Mouse (Mus musculus): ENCODE results near the gene Brat1.
A peak's percentile ranks its signal among the peaks of the same experiment; 100 is the strongest.

Gene Brat1

DNA sequence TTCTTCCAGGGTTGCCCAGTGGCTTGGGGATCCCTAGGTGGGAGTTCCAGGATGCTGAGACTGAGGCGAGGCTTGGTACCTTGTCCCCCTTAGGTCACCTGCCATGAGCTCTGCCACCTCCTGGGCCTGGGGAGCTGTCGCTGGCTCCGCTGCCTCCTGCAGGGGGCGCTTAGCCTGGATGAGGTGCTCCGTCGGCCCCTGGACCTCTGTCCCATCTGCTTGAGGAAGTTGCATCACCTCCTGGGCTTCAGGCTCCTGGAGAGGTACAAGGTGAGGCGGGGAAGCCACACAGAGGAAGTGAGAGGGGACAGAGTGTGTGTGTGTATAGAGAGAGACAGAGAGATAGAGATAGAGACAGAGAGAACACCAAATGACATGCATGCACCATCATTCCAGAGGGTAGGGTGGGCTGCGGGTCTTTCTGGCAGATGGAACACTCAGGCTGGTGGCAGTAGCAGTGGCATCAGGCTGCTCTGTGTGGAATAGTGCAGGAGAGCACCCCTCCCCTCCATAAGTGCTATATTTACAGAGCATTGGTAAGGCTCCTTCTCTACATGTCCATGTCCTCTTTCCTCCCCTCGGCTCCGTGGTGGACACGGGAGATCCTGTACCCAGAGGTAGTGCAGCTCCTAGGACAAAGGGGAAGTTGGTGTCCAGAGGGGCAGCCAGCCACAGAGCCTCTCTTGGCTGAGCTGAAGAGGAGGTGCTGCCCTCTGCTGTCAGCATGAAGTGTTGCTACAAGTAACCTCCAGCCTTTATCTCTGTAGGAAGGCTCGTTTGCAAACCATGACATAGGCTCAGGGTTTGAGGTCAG, 44.5 kb downstream of the Brat1 start:
- peak; percentile 90 to 91 for DNase-seq

DNA sequence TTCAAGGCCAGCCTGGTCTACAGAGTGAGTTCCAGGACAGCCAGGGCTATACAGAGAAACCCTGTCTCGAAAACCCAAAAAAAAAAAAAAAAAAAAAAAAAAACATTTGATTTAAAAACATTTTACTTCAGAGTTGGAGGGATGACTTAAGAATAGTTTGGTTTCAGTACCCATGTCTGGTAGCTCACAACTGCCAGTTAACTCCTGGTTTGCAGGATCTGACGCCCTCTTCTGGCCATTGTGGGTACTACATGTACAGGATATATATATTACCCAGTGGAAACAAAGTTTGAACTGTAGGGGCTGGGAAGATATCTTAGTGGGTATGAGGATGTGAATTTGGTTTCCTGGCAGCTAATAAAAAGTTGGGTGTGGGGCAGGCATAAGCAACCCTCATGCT, 46.1 kb downstream of the Brat1 start:
- peak; percentile 60 to 72 for DNase-seq

DNA sequence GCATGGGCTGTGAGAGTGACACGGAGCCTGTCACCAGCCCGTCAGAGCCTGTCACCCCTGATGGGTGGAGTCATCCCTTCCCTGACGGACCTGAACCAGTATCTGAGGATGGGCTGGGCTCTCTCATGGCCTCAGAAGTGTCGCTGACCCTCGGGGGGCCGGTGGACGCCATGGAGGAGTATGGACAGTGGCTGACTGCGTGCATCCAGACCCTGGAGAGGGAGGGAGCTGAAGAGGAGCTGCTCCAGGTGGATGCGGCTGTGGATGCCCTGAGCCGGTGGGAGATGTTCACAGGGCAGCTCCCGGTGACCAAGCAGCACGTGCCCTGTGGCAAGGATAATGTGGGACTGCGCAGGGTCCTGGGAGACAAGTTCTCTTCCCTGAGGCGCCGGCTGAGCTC, 47.2 kb downstream of the Brat1 start:
- DNase-seq: no peak

DNA sequence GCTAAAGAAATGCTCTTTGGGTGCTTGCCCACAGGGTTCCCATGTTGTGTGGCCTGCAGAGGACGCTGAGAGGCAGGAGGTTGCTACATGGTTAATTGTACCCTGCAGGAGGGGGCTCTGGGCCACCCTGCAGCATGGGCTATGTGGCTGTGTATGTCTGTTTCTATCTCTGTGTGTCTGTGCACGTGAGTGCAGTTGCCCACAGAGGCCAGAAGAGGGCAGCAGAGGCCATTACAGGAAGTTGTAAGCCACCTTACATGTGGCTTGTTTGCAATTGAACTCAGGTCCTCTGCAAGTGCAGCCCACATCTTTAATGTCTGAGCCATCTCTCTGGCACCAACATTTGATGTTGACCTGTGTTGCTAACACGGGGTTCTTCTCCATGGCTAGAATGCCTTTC, 47.8 kb downstream of the Brat1 start:
- no peak for DNase-seq

DNA sequence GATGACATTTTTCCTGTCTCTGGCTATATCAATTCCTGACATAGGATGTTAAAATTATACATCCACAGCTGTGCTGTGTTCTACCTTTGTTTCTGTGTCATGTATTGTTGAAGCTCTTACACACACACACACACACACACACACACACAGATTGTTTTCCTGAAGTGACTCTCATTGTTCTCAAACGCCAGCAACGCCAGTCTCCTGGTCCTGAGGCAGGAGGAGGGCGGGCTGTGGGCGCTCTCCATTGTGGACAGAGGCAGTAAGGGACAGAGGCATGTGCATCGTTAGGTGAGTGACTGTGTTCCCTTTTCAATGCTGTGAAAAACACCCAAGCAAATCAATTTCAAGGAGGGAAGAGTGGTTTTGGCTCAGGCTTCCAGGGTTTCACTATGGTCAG, 48.4 kb downstream of the Brat1 start:
- DNase-seq: no peak

DNA sequence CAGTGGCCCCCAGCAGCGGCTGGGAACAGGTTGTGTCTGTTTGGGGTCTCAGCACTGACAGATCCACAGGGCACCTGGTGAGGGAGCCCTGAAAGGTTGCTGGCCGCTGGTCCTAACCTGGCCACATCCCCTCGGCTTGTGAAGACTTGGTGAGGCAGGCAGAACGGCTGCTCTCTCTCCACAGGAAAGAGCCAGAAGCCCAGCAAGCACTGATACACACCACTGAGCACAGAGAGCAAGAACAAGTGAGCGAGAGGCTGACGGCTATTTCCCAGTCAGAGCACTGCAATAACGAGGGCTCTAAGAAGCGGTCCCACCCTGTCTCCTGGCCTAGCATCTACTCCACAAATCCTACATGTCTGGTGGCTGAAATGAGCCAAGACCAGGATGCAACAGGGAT, 54.1 kb downstream of the Brat1 start:
- DNase-seq: no peak

DNA sequence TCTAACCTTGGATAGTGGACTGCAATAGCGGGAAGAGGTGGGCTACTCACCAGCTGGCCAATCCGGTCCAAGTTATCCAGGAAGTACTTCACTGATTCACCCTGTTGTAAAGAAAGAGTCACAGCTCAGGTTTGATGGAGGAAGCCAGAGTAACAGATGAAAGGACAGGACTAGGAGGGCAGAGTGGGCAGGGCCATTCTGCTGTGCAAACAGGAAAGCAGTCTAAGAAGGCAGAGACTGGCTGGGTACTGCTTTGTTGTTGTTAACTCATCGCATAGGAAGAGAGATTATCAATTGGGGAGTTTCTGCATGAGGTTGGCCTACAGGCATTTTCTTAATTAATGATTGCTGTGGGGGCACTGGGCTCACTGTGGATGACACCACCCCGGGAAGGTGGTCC, 57.7 kb downstream of the Brat1 start:
- DNase-seq: no peak

DNA sequence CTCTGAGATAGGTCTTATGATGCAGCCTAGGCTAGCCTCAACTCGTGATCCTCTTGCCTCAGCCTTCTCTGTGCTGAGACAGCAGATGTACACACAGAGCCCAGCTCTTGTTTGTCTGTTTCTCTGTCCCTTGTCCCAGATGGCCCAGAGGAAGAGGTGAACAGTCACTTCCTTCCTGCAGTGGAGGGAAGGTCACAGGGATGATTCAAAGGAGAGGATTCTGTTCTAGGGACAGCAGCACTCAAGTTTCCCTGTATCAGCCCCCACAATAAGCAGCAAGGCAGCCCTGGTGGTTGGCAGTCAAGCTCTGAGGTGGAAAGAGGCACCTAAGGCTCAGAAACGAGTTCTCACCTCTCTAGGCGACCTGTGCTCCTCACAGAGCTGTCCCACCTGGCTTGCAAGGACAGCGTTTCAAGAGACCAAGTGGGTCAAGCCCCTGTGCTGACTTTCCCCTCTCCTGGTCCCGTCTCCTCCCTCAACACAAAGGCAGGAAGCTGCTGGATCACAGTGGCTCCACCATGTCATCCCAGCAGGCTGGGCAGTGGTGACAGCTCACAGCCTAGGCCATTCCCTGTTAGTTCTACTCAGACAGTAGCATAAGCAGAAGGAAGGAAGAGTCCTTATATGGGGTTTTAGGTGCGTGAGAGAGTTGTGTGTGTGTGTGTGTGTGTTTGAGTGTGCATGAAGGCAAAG, 60.3 kb downstream of the Brat1 start:
- no peak for DNase-seq

DNA sequence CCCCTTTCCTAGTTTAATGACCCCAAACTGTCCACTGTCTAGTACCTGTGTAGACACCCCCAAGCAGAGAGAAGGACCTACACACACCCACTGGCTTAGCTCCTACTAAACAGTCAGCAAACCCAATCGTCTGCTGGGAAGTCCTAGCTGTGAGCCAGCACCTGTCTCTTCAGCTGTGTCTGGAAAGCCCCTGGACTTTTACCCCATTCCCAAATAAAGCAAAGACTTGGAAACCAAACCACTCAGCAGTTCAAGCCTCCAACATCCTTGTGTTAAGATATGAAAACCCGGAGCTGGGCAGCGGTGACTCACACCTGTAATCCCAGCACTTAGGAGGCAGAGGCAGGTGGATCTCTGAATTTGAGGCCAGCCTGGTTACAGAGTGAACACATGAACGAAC, 61.8 kb downstream of the Brat1 start:
- DNase-seq: no peak

DNA sequence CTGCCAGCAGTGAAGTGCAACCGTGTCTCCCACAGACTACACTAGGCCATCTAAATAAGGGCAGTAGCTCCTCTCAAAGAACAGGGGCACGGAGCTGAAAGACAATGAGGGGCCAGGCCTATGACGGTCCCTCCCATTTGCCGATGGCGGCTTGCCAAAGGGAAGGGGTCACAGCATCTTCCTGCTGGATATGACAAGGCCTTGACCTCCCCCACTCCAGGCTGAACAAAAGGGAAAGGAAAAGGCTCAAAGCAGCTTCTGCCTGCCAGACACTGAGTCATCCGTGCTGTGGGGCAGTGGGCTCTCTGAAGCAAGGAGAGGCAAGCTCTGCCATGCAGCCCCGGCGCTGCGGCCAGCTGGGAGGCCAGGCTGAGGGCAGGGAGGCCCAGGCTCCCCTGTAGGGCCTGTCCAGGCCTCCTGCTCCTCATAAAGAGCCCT, 62.9 kb downstream of the Brat1 start:
- DNase-seq: peak; percentile 86 to 89

DNA sequence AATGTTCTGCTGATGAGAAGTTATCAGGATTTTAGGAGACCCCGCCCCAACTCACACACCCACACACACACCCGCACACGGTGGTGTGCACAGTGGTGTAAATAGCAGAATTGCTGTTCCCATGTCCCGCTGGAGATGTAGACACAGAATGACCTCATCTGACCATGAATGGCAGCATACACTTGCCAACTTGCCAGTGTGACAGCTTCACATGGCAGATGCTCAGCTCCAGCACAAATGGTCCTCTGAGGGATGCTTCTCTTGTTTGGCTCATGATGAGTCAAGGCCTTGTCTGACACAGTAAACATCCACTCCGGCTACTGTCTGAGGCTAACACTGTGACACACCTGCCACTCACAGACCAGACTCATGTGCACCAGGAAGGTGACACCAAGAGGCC, 63.5 kb downstream of the Brat1 start:
- DNase-seq: peak; percentile 78 to 82

Measured in cerebellum, postnatal 10 days (tissue).